Mouse (Mus musculus) thymus, postnatal 10 days (tissue): ENCODE data around the gene Gng5.

ENCODE experiments used
- DNase-seq, 2 experiments: peaks; one replicate each; pipeline ENCODE4 v3.0.0; 2021; ENCODE audit warnings: low spot score in 2 of 2

Gng5 gene

DNA sequence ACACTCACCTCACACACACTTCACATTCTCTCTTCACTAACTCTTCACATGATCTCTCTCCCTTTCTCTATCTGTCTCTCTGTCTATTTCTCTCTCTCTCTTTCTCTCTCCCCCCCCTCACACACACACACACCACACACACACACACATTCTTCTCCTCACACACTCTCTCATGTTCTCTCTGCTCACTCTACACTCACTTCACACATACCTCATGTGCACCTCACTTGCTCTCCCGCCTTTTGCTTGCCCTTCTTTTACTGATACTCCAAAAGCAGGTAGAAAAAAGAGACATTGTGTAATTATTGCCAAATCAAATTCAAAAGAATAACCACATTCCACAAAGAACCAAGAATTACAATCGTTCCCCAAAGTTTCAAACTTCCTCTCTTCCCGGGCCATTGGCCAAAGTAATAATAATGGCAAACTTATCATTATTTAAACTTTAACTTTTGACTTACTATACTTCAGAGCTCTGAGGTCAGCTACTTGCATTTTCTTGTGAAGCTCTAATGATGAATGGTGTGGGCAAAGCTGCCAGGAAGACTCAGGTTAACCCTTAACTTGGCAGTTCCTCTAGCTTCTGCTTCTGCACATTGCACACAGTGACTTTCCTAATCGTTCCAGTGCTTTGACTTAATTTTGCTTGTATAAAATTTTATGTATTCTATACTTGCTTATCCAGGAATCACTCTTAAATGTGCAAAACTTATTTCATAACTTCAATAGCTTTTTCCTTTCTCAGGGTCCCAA is 41.1 kb downstream of the Gng5 start:
- DNase-seq = no peak

DNA sequence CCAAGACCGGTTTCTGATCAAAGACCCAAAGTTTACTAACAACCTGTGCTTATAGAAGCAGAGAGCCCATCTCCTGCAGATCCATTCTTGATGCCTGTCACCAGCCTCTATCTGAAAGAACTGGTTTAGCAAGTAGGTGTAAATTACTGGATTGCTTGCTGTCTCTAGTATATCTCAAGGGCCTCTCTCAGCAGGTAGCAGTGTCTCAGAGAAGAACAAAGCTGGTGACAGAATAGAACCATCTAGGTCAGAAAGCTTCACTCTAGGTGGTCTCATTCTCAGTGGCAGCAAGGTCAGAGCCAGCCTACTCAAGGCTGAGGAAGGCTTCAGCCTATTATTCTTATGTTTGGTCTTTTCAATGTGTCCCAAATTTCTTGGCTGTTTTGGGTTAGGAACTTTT is 44.0 kb downstream of the Gng5 start:
- no peak for DNase-seq

DNA sequence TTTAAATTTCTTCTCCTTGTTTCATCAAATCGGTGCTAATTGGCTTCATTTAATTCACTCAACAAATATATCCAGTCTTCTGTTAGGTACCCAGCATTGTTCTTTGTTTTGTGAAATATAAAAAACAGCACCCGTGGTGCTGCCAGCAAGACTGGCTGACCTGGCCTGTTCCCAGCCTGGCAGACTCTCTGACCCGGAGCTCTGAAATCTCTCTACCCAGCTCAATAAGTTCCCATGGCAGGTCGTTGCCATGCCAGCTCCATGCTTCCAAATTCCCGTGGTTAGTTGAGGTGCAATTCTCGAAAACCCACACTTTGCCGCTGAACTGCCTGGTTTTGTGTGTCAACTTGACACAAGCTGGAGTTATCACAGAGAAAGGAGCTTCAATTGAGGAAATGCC is 55.2 kb downstream of the Gng5 start:
- no peak for DNase-seq
